In genomic region chr4:40874794-40875552, GRCm38 (mm10) we compare ENCODE assay signal across 15 mouse cellular contexts. TPM values are rescaled to one million over a fixed set of nuclear protein-coding genes. Genes with fewer than 3 reads are reported as not detected.
A peak's percentile ranks its signal among the peaks of the same experiment; 100 is the strongest.
DNase-seq lines count a peak whose midpoint lies in the region; ATAC-seq and TF ChIP-seq lines count a peak whose summit lies in the region.
"Had no signal": no experiment of that assay in that cellular context is flagged by ENCODE, and none has a peak within 500 bp of the region (broad histone marks: within the 10 kb centered on the region; RNA-seq: fewer than 3 reads in every experiment).

No protein-coding gene starts in this region.

- H3K9ac ChIP-seq in kidney, embryonic 14.5 days (ENCODE audit: low read depth, low read length) = no peak overlapping the region
- no peak overlapping the region for H3K9ac ChIP-seq in hindbrain, postnatal 0 days (replicated peaks; ENCODE audit: low read length)
- H3K9ac ChIP-seq: heart, embryonic 15.5 days; midbrain, embryonic 13.5 days had no signal

- H3K9me3 ChIP-seq in kidney, embryonic 14.5 days (ENCODE audit: control insufficient read depth, low read length) = no peaks in the 10 kb centered on the region
- no peaks in the 10 kb centered on the region for H3K9me3 ChIP-seq in hindbrain, postnatal 0 days (ENCODE audit: low read length)
- H3K9me3 ChIP-seq: heart, embryonic 15.5 days; midbrain, embryonic 13.5 days had no signal

- H3K36me3 ChIP-seq in kidney, embryonic 14.5 days (ENCODE audit: control insufficient read depth, insufficient read depth, low read length) = no peaks in the 10 kb centered on the region
- no peaks in the 10 kb centered on the region for H3K36me3 ChIP-seq in spleen, adult 2 months (ENCODE audit: control insufficient read depth, insufficient read depth, low read length)
- H3K36me3 ChIP-seq in myocyte (ENCODE audit: control insufficient read depth, insufficient read depth) = no peaks in the 10 kb centered on the region
- no peaks in the 10 kb centered on the region for H3K36me3 ChIP-seq in hindbrain, postnatal 0 days (ENCODE audit: insufficient read depth, low read length)
- H3K36me3 ChIP-seq: heart, embryonic 15.5 days; midbrain, embryonic 13.5 days had no signal

- H3ac ChIP-seq in myocyte (ENCODE audit: control insufficient read depth, insufficient read length) = no peak overlapping the region

- no peaks in the 10 kb centered on the region for H3K27me3 ChIP-seq in kidney, embryonic 14.5 days (ENCODE audit: control insufficient read depth, insufficient read depth, low read length)
- no peaks in the 10 kb centered on the region for H3K27me3 ChIP-seq in spleen, adult 2 months (ENCODE audit: control insufficient read depth, insufficient read depth, low read length)
- H3K27me3 ChIP-seq in myocyte (ENCODE audit: control insufficient read depth, insufficient read depth, insufficient read length) = no peaks in the 10 kb centered on the region
- H3K27me3 ChIP-seq in hindbrain, postnatal 0 days (ENCODE audit: insufficient read depth, low read length) = no peaks in the 10 kb centered on the region
- H3K27me3 ChIP-seq: CH12.LX; heart, embryonic 15.5 days; midbrain, embryonic 13.5 days had no signal

- TF ChIP-seq POLR2A in spleen, adult 2 months (IDR thresholded peaks at IDR 0.05; ENCODE audit: low read depth, low read length) = no peak
- TF ChIP-seq POLR2A in myocyte (IDR thresholded peaks at IDR 0.05; ENCODE audit: insufficient read length, low read depth) = no peak

- peaks cover 27% of the 10 kb centered on the region for H3K4me1 ChIP-seq in kidney, embryonic 14.5 days (ENCODE audit: control insufficient read depth, insufficient read depth, low read length)
- H3K4me1 ChIP-seq in spleen, adult 2 months (ENCODE audit: control insufficient read depth, insufficient read depth, insufficient read length) = peaks cover 4% of the 10 kb centered on the region; the same call in 1 of the 2 replicates
- H3K4me1 ChIP-seq in hindbrain, postnatal 0 days (ENCODE audit: insufficient read depth, low read length) = peaks cover 23% of the 10 kb centered on the region

- no peaks in the 10 kb centered on the region for H3K79me2 ChIP-seq in myocyte (ENCODE audit: control insufficient read depth, insufficient read depth)

- 74% methylated on average over 5 of the region's 5 CpGs for WGBS in kidney, embryonic 14.5 days
- WGBS in spleen, adult 2 months = 77% methylated on average over 5 of the region's 5 CpGs
- WGBS in hindbrain, postnatal 0 days = 84% methylated on average over 5 of the region's 5 CpGs

- no peak for DNase-seq in kidney, postnatal 25 days
- no peak for DNase-seq in spleen, adult 2 months (ENCODE audit: low read depth in 1 of 2, low spot score in 2 of 2)
- DNase-seq in spleen, postnatal 4 days (ENCODE audit: low spot score in 2 of 2) = no peak
- peak; percentile 33 for DNase-seq in induced T-regulatory cell, adult 2 months (ENCODE audit: low read depth)
- no peak for DNase-seq in hindbrain, postnatal 0 days (ENCODE audit: low spot score)
- DNase-seq: cerebellum, adult 8-10 months; lung, adult 18-20 months had no signal

- TF ChIP-seq CTCF in spleen, adult 2 months (IDR thresholded peaks at IDR 0.05; ENCODE audit: extremely low read depth, insufficient read depth, insufficient read length, insufficient replicate concordance) = no peak
- no peak for TF ChIP-seq CTCF in hindbrain, postnatal 0 days (IDR thresholded peaks at IDR 0.05; ENCODE audit: low read depth)

- ATAC-seq in kidney, embryonic 14.5 days (ENCODE audit: low FRiP score, low TSS enrichment) = peak; percentile 10; the same call in 1 of the 2 replicates
- ATAC-seq in hindbrain, postnatal 0 days = no peak
- ATAC-seq: midbrain, embryonic 13.5 days had no signal

- H3K4me2 ChIP-seq in kidney, embryonic 14.5 days (replicated peaks; ENCODE audit: low read depth, low read length) = no peak overlapping the region
- H3K4me2 ChIP-seq in myocyte (ENCODE audit: low read depth) = no peak overlapping the region
- no peak overlapping the region for H3K4me2 ChIP-seq in hindbrain, postnatal 0 days (ENCODE audit: low read depth, low read length)
- H3K4me2 ChIP-seq: heart, embryonic 15.5 days; midbrain, embryonic 13.5 days had no signal

- H3K27ac ChIP-seq in kidney, embryonic 14.5 days (ENCODE audit: low read depth, low read length) = no peak overlapping the region
- peak overlapping the region; percentile 80 for H3K27ac ChIP-seq in spleen, adult 2 months (ENCODE audit: insufficient read depth, low read length)
- H3K27ac ChIP-seq in hindbrain, postnatal 0 days = no peak overlapping the region
- H3K27ac ChIP-seq: midbrain, embryonic 13.5 days had no signal

- H3K4me3 ChIP-seq in kidney, embryonic 14.5 days (ENCODE audit: low read length) = no peak overlapping the region
- H3K4me3 ChIP-seq in spleen, adult 2 months (ENCODE audit: extremely low read depth, insufficient read depth, insufficient read length) = no peak overlapping the region
- H3K4me3 ChIP-seq in myocyte = no peak overlapping the region
- no peak overlapping the region for H3K4me3 ChIP-seq in hindbrain, postnatal 0 days (ENCODE audit: low read length)
- H3K4me3 ChIP-seq: heart, embryonic 15.5 days; midbrain, embryonic 13.5 days had no signal

TF ChIP-seq in myocyte, 11 proteins besides CTCF, POLR2A, EP300 and RAD21:
- TF ChIP-seq MYOG (IDR thresholded peaks at IDR 0.05; ENCODE audit: control insufficient read depth in 1 of 3, insufficient read depth in 1 of 3, insufficient read length in 2 of 3, low read depth in 2 of 3) (peak in 1 of 3 experiments; percentile 26), MYOD1 (IDR thresholded peaks at IDR 0.05; ENCODE audit: control insufficient read depth in 1 of 3, insufficient read length in 2 of 3, low read depth in 2 of 3) (peak; percentile 28 to 84 (median 81)), TCF12 (IDR thresholded peaks at IDR 0.05; ENCODE audit: insufficient read depth, poor library complexity, severe bottlenecking) (no peak)

RNA-seq across cellular contexts. Expression of gene B4galt1, which starts 21.2 kb away (rescaled TPM):
- 36.0 and 45.8 TPM in 2 replicates for polyA plus RNA-seq in kidney, embryonic 14.5 days (2014; fragmentation: Nextera tagmentation; extraction: Ambion mirVana)
- polyA plus RNA-seq in spleen, adult 2 months (2012; rRNA removed) = 24.6 and 37.4 TPM in 2 replicates
- 37.7 TPM for polyA plus RNA-seq in myocyte (2012; fragmentation: generic; extraction: Trizol)
- total RNA-seq in hindbrain, postnatal 0 days (2014; rRNA removed) = 14.5 and 14.8 TPM in 2 replicates
- polyA plus RNA-seq in hindbrain, postnatal 0 days (2015; fragmentation: Nextera tagmentation; extraction: Ambion mirVana) = 7.1 and 7.6 TPM in 2 replicates

RNA-seq across cellular contexts. Expression of gene Spink4, which starts 44.9 kb away (rescaled TPM):
- not detected in 2 replicates for polyA plus RNA-seq in kidney, embryonic 14.5 days (2014; fragmentation: Nextera tagmentation; extraction: Ambion mirVana)
- not detected in 2 replicates for polyA plus RNA-seq in spleen, adult 2 months (2012; rRNA removed)
- 12.5 TPM for polyA plus RNA-seq in myocyte (2012; fragmentation: generic; extraction: Trizol)
- not detected in 2 replicates for total RNA-seq in hindbrain, postnatal 0 days (2014; rRNA removed)
- not detected in 2 replicates for polyA plus RNA-seq in hindbrain, postnatal 0 days (2015; fragmentation: Nextera tagmentation; extraction: Ambion mirVana)
- total RNA-seq: CH12.LX; gastrocnemius, postnatal 4 days; left cerebral cortex, postnatal 10 days had no signal
- polyA plus RNA-seq: hindbrain, embryonic 11.5 days; midbrain, embryonic 13.5 days had no signal
